Mouse (Mus musculus): Measurements from ENCODE around the gene Krt34.

Krt34 gene

GRCm38 (mm10) chr11:99999091-99999490, 42.3 kb downstream of the Krt34 start:
- DNase-seq (ENCODE audit: low spot score): no peak

GRCm38 (mm10) chr11:99994384-99994661, 47.0 kb downstream of the Krt34 start:
- DNase-seq (ENCODE audit: low spot score): no peak

DNA sequence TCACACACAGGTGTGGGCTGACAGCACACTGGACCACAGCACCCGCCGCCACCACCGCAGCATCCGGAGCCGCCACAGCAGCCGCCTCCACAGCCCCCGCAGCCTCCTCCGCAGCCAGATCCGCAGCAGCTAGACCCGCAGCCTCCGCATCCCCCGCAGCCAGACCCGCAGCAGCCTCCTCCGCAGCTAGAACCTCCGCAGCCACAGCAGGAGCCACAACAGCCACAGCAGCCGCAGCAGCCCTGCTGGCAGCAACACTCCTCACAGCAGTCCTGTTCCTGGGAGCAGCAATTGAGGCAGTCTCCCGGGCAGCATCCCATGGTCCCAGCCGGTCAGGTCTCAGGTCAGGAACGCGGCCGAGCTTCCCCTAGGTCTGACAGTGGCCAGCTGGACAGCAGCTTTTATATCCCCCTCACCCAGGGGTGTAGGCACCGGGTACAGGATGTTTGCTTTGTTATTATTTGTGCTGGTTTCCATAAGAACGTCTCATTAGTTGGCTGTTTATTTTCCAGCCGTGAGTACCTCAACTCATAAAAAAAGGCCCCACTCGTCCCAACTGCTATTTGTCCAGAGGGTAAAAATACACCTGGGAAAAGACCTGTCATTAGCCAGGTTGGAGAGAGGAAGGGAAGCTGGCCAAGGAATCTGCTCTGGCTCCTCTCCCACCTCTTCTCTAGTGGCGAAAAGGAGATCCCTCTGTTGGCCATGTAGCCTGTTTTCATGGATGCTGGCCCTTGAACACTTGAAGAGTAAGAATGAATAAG, 47.6 kb downstream of the Krt34 start, which contains the start of gene Krtap17-1:
Gene Krtap17-1 (minus strand): TSS at position 375 of the 764 bp plus-strand sequence.
- no peak for DNase-seq (ENCODE audit: low spot score)

DNA sequence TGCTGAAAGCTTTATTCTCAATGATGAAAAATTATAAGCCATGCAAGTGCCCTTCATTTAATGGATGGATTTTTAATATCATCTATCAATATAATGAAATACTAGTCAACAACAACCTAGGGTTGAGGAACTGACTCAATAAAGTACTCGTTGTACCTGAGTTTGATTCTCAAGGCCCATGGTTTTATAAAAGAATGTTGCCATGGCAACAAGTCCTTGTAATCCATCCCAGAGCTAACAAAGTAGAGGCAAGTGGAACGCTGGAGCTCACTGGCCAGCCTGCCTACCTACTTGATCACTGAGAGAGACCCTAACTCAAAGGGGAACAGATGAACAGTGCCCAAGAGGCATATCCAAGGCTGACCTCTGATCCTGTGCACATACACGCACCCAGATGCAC, 50.8 kb downstream of the Krt34 start:
- DNase-seq (ENCODE audit: low spot score): no peak

- DNase-seq (ENCODE audit: low spot score): no peak
These were observed 51.4 kb downstream of the Krt34 start for GRCm38 (mm10) chr11:99989881-99990405.

DNA sequence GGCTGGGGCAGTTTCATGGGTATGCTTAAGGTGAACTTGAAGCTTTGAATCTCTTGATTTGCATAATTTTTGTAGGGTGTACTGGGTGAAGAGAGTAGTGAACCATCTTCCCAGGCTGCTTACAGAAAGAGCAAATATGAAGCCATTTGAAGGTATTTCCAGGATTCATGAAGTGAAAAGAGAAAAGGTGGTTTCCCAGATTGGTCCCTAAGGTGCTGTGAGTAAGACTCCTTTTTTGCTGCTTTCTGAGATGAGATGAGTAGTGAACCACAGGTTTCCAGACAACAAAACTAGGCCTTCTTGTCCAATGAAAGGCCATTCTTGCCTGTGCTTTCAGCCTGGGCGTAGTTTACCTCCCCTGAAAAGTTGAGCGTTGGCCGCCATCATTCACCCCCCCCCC, 52.8 kb downstream of the Krt34 start:
- no peak for DNase-seq (ENCODE audit: low spot score)
